Mouse (Mus musculus): ENCODE results near the gene Acsbg1. TPM values are rescaled to one million over a fixed set of nuclear protein-coding genes. Genes with fewer than 3 reads are reported as not detected.

Gene Acsbg1
- 11.4 and 20.9 TPM in 2 replicates for polyA plus RNA-seq (2015; fragmentation: Nextera tagmentation; extraction: Ambion mirVana)

GRCm38 (mm10) chr9:54661605-54662377 is at the start of gene Acsbg1:
Gene Acsbg1 (minus strand): TSS chr9:54661870.
- WGBS = 31% methylated on average over 10 of the region's 10 CpGs
- H3K27ac ChIP-seq (ENCODE audit: low read length) = no peak within 1 kb of the TSS
- H3K4me1 ChIP-seq (ENCODE audit: control insufficient read depth, insufficient read depth, low read length) = no peaks in the 10 kb centered on the region
- no peaks in the 10 kb centered on the region for H3K9me3 ChIP-seq (replicated peaks; ENCODE audit: control insufficient read depth, low read length)
- no peak within 1 kb of the TSS for H3K4me2 ChIP-seq (ENCODE audit: low read depth, low read length)
- H3K36me3 ChIP-seq (ENCODE audit: control insufficient read depth, insufficient read depth, low read length) = no peaks in the 10 kb centered on the region
- ATAC-seq (ENCODE audit: insufficient read depth, low FRiP score) = 0 out of 2 replicates have a peak, but pooled peaks have one; percentile 40
- no peak within 1 kb of the TSS for H3K4me3 ChIP-seq (replicated peaks; ENCODE audit: low read length)
- H3K27me3 ChIP-seq (ENCODE audit: control insufficient read depth, insufficient read depth, low read length) = no peaks in the 10 kb centered on the region
- no peak within 1 kb of the TSS for H3K9ac ChIP-seq (ENCODE audit: low read length)

GRCm38 (mm10) chr9:54708085-54708484 is 46.4 kb upstream of the Acsbg1 start:
- H3K36me3 ChIP-seq (ENCODE audit: control insufficient read depth, insufficient read depth, low read length) = no peaks in the 10 kb centered on the region
- WGBS = 89% methylated on average over 5 of the region's 5 CpGs
- no peak for ATAC-seq (ENCODE audit: insufficient read depth, low FRiP score)
- H3K9ac ChIP-seq (ENCODE audit: low read length) = no peak overlapping the region
- H3K4me3 ChIP-seq (replicated peaks; ENCODE audit: low read length) = no peak overlapping the region
- H3K4me1 ChIP-seq (ENCODE audit: control insufficient read depth, insufficient read depth, low read length) = no peaks in the 10 kb centered on the region
- H3K27ac ChIP-seq (ENCODE audit: low read length) = no peak overlapping the region
- no peaks in the 10 kb centered on the region for H3K9me3 ChIP-seq (replicated peaks; ENCODE audit: control insufficient read depth, low read length)
- H3K4me2 ChIP-seq (ENCODE audit: low read depth, low read length) = no peak overlapping the region
- no peaks in the 10 kb centered on the region for H3K27me3 ChIP-seq (ENCODE audit: control insufficient read depth, insufficient read depth, low read length)

- H3K27me3 ChIP-seq (ENCODE audit: control insufficient read depth, insufficient read depth, low read length) = no peaks in the 10 kb centered on the region
- no peaks in the 10 kb centered on the region for H3K36me3 ChIP-seq (ENCODE audit: control insufficient read depth, insufficient read depth, low read length)
- 60% methylated on average over 8 of the region's 8 CpGs for WGBS
- H3K4me2 ChIP-seq (ENCODE audit: low read depth, low read length) = no peak overlapping the region
- no peak overlapping the region for H3K27ac ChIP-seq (ENCODE audit: low read length)
- H3K4me3 ChIP-seq (replicated peaks; ENCODE audit: low read length) = no peak overlapping the region
- H3K9ac ChIP-seq (ENCODE audit: low read length) = no peak overlapping the region
- no peak for ATAC-seq (ENCODE audit: insufficient read depth, low FRiP score)
- no peaks in the 10 kb centered on the region for H3K4me1 ChIP-seq (ENCODE audit: control insufficient read depth, insufficient read depth, low read length)
- H3K9me3 ChIP-seq (replicated peaks; ENCODE audit: control insufficient read depth, low read length) = no peaks in the 10 kb centered on the region
These were observed 45.8 kb upstream of the Acsbg1 start for GRCm38 (mm10) chr9:54707288-54707999.

- WGBS = 25% methylated on average over 1 of the region's 1 CpGs
- H3K4me3 ChIP-seq (replicated peaks; ENCODE audit: low read length) = no peak overlapping the region
- ATAC-seq (ENCODE audit: insufficient read depth, low FRiP score) = no peak
These were observed 43.9 kb upstream of the Acsbg1 start for GRCm38 (mm10) chr9:54705561-54705960.

GRCm38 (mm10) chr9:54704361-54704760 is 42.7 kb upstream of the Acsbg1 start:
- no peak overlapping the region for H3K4me2 ChIP-seq (ENCODE audit: low read depth, low read length)
- no peaks in the 10 kb centered on the region for H3K36me3 ChIP-seq (ENCODE audit: control insufficient read depth, insufficient read depth, low read length)
- no peak overlapping the region for H3K4me3 ChIP-seq (replicated peaks; ENCODE audit: low read length)
- no peaks in the 10 kb centered on the region for H3K9me3 ChIP-seq (replicated peaks; ENCODE audit: control insufficient read depth, low read length)
- 67% methylated on average over 5 of the region's 5 CpGs for WGBS
- H3K27me3 ChIP-seq (ENCODE audit: control insufficient read depth, insufficient read depth, low read length) = no peaks in the 10 kb centered on the region
- no peaks in the 10 kb centered on the region for H3K4me1 ChIP-seq (ENCODE audit: control insufficient read depth, insufficient read depth, low read length)
- H3K27ac ChIP-seq (ENCODE audit: low read length) = no peak overlapping the region
- H3K9ac ChIP-seq (ENCODE audit: low read length) = no peak overlapping the region
- ATAC-seq (ENCODE audit: insufficient read depth, low FRiP score) = no peak

More at GRCm38 (mm10) chr9:54705561-54705960, 43.9 kb upstream of the Acsbg1 start:
- H3K9me3 ChIP-seq (replicated peaks; ENCODE audit: control insufficient read depth, low read length) = no peaks in the 10 kb centered on the region
- no peaks in the 10 kb centered on the region for H3K36me3 ChIP-seq (ENCODE audit: control insufficient read depth, insufficient read depth, low read length)
- no peak overlapping the region for H3K9ac ChIP-seq (ENCODE audit: low read length)
- H3K4me2 ChIP-seq (ENCODE audit: low read depth, low read length) = no peak overlapping the region
- H3K4me1 ChIP-seq (ENCODE audit: control insufficient read depth, insufficient read depth, low read length) = no peaks in the 10 kb centered on the region
- H3K27ac ChIP-seq (ENCODE audit: low read length) = no peak overlapping the region
- H3K27me3 ChIP-seq (ENCODE audit: control insufficient read depth, insufficient read depth, low read length) = no peaks in the 10 kb centered on the region

GRCm38 (mm10) chr9:54702581-54702980 is 40.9 kb upstream of the Acsbg1 start:
- no peak overlapping the region for H3K4me2 ChIP-seq (ENCODE audit: low read depth, low read length)
- H3K9ac ChIP-seq (ENCODE audit: low read length) = no peak overlapping the region
- no peak overlapping the region for H3K4me3 ChIP-seq (replicated peaks; ENCODE audit: low read length)
- H3K4me1 ChIP-seq (ENCODE audit: control insufficient read depth, insufficient read depth, low read length) = 0 out of 2 replicates have a peak, but pooled peaks cover 4% of the 10 kb centered on the region
- no peaks in the 10 kb centered on the region for H3K36me3 ChIP-seq (ENCODE audit: control insufficient read depth, insufficient read depth, low read length)
- no peaks in the 10 kb centered on the region for H3K27me3 ChIP-seq (ENCODE audit: control insufficient read depth, insufficient read depth, low read length)
- no peak overlapping the region for H3K27ac ChIP-seq (ENCODE audit: low read length)
- no peaks in the 10 kb centered on the region for H3K9me3 ChIP-seq (replicated peaks; ENCODE audit: control insufficient read depth, low read length)
- no peak for ATAC-seq (ENCODE audit: insufficient read depth, low FRiP score)
- WGBS = 87% methylated on average over 2 of the region's 2 CpGs

- WGBS = 72% methylated on average over 7 of the region's 7 CpGs
- Histone ChIP-seq H3K9me3 (replicated peaks; ENCODE audit: control insufficient read depth, low read length) (no peaks in the 10 kb centered on the region), H3K36me3 (ENCODE audit: control insufficient read depth, insufficient read depth, low read length) (no peaks in the 10 kb centered on the region), H3K9ac (ENCODE audit: low read length) (no peak overlapping the region), H3K4me3 (replicated peaks; ENCODE audit: low read length) (peak overlapping the region; percentile 71; the same call in 1 of the 2 replicates), H3K27ac (ENCODE audit: low read length) (no peak overlapping the region), H3K4me2 (ENCODE audit: low read depth, low read length) (no peak overlapping the region), H3K27me3 (ENCODE audit: control insufficient read depth, insufficient read depth, low read length) (no peaks in the 10 kb centered on the region), H3K4me1 (ENCODE audit: control insufficient read depth, insufficient read depth, low read length) (0 out of 2 replicates have a peak, but pooled peaks cover 4% of the 10 kb centered on the region)
- ATAC-seq (ENCODE audit: insufficient read depth, low FRiP score) = no peak
These were observed 39.1 kb upstream of the Acsbg1 start for GRCm38 (mm10) chr9:54700746-54701145.

GRCm38 (mm10) chr9:54700174-54700475 is 38.5 kb upstream of the Acsbg1 start:
- Histone ChIP-seq H3K4me2 (ENCODE audit: low read depth, low read length) (peak overlapping the region; percentile 93), H3K4me1 (ENCODE audit: control insufficient read depth, insufficient read depth, low read length) (0 out of 2 replicates have a peak, but pooled peaks cover 4% of the 10 kb centered on the region), H3K27me3 (ENCODE audit: control insufficient read depth, insufficient read depth, low read length) (no peaks in the 10 kb centered on the region), H3K9me3 (replicated peaks; ENCODE audit: control insufficient read depth, low read length) (no peaks in the 10 kb centered on the region), H3K9ac (ENCODE audit: low read length) (peak overlapping the region; percentile 81), H3K36me3 (ENCODE audit: control insufficient read depth, insufficient read depth, low read length) (no peaks in the 10 kb centered on the region), H3K4me3 (replicated peaks; ENCODE audit: low read length) (peak overlapping the region; percentile 71), H3K27ac (ENCODE audit: low read length) (no peak overlapping the region)
- ATAC-seq (ENCODE audit: insufficient read depth, low FRiP score) = no peak
- WGBS = 20% methylated on average over 9 of the region's 9 CpGs

All from stomach, embryonic 16.5 days (tissue).